Mouse (Mus musculus): ENCODE data around the gene B630019K06Rik.

DNA sequence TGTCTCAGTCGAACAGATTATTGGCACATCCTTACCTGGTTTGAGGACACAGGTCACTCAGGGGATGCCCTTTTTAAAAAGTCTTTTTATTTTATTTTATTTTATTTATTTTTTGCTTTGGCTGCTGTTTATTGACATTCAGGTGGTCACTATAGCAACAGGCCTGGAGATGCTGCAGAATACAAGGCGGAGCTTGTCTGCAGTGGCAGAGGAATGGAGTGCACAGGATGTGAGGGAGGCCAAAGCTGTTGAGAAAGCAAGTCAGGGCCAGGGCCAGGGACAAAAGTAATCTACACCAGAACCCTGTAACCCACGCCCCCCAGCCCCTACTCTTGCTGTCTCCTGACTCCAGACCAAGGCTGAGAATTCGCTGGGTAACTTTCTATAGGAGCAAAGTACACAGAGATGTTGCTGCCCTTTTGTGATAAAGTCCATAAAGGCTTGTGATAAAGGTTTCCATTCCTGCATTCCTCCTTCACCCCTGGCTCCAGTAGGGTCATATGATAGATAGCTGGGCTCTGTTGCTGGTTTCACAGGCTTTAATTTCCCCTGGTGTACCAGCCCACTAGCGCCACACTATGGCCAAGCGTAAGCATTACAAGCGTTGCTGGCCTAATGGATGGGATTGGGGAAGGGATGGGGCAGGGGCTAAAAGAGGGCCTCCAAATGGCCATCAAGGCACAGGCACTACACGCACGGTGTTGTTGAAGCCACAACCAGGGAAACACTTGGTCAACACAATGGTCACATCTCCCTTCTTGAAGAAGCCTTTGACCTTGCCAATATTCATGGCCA lies 29.8 kb downstream of the B630019K06Rik start:
- TF ChIP-seq POLR2A (IDR thresholded peaks at IDR 0.05; ENCODE audit: extremely low read depth, insufficient read depth, low read length) (no peak), CTCF (IDR thresholded peaks at IDR 0.05; ENCODE audit: low read depth, low read length) (peak; percentile 44)
